ENCODE assay signal across 25 mouse cellular contexts in genomic region chr12:16512991-16513390, GRCm38 (mm10).
"Had no signal": no experiment of that assay in that cellular context is flagged by ENCODE, and none has a peak within 500 bp of the region (broad histone marks: within the 10 kb centered on the region; RNA-seq: fewer than 3 reads in every experiment).

No protein-coding gene starts in this region.

- H3K4me3 ChIP-seq: embryonic facial prominence, embryonic 10.5 days; embryonic facial prominence, embryonic 12.5 days; embryonic facial prominence, embryonic 13.5 days; embryonic facial prominence, embryonic 15.5 days; erythroblast, embryonic 14.5 days; forebrain, embryonic 10.5 days; forebrain, embryonic 12.5 days; forebrain, embryonic 13.5 days; forebrain, embryonic 15.5 days; gastrocnemius, adult 2 months; heart, adult 2 months had no signal

- H3K27ac ChIP-seq: embryonic facial prominence, embryonic 10.5 days; embryonic facial prominence, embryonic 12.5 days; embryonic facial prominence, embryonic 13.5 days; embryonic facial prominence, embryonic 15.5 days; forebrain, embryonic 10.5 days; forebrain, embryonic 12.5 days; forebrain, embryonic 13.5 days; forebrain, embryonic 15.5 days; gastrocnemius, adult 2 months; heart, adult 2 months had no signal

- H3K36me3 ChIP-seq: embryonic facial prominence, embryonic 10.5 days; embryonic facial prominence, embryonic 12.5 days; embryonic facial prominence, embryonic 13.5 days; embryonic facial prominence, embryonic 15.5 days; forebrain, embryonic 10.5 days; forebrain, embryonic 12.5 days; forebrain, embryonic 15.5 days had no signal

- H3K27me3 ChIP-seq: embryonic facial prominence, embryonic 12.5 days; embryonic facial prominence, embryonic 13.5 days; embryonic facial prominence, embryonic 15.5 days; forebrain, embryonic 12.5 days; forebrain, embryonic 13.5 days; forebrain, embryonic 15.5 days had no signal

- H3K9me3 ChIP-seq: embryonic facial prominence, embryonic 12.5 days; embryonic facial prominence, embryonic 13.5 days; embryonic facial prominence, embryonic 15.5 days; forebrain, embryonic 10.5 days; forebrain, embryonic 12.5 days; forebrain, embryonic 13.5 days; forebrain, embryonic 15.5 days had no signal

- DNase-seq: cerebellum, adult 8-10 months; cerebellum, adult 9-10 months; cerebellum, adult 9-11 months; cerebellum, postnatal 10 days; cerebellum, postnatal 14 days; cerebellum, postnatal 25 days; cerebellum, postnatal 36 days; embryo, embryonic 11 days; forebrain, postnatal 0 days; gastrocnemius, adult 2 months; gastrocnemius, postnatal 10 days; gastrocnemius, postnatal 14 days; gastrocnemius, postnatal 25 days; gastrocnemius, postnatal 36 days; heart, adult 18-20 months; heart, adult 2 months had no signal
